Mouse (Mus musculus): ENCODE measurements around the gene Zfp709.
A peak's percentile ranks its signal among the peaks of the same experiment; 100 is the strongest.

Zfp709 gene

GRCm38 (mm10) chr8:71922567-71923401 lies 41.0 kb downstream of the Zfp709 start:
- DNase-seq (ENCODE audit: inconsistent age in 2 of 2, low spot score in 1 of 2) = peak; percentile 97 to 98

DNA sequence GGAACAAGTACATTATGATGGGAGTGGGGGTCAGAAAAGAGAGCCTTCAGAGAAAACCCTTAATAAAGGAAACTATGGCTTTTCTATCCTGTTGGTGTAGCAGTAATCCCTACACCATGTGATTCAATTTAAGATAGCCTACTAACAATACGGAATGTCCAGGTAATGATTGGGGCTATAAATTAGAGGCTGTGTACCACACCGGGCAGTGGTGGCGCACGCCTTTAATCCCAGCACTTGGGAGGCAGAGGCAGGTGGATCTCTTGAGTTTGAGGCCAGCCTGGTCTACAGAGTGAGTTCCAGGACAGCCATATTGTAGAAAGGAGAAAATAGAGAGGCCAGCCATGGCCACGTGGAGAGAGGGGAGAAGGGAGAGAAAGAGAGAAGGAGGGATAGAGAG lies 44.0 kb downstream of the Zfp709 start:
- DNase-seq (ENCODE audit: inconsistent age in 2 of 2, low spot score in 1 of 2) = no peak

GRCm38 (mm10) chr8:71926551-71926950 lies 44.7 kb downstream of the Zfp709 start:
- DNase-seq (ENCODE audit: inconsistent age in 2 of 2, low spot score in 1 of 2) = peak; percentile 20 to 64

DNA sequence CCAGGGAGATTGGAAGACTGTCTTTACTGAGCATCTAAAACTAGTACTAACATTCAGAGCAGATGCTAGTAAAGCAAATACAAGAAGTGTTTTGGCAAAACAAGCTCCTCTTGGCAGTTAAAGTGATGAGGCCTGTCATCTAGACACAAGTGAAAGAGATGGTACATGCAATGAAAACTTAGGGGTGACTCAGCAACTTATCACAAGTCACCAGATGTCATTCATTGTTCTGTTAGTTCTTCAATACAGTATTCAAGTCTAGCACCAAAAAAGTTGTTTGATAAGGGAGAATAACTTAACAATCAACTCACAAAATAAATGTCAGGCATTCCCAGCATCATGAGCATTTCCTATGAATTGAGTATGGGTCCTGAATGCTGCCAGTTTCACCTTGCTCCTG lies 46.0 kb downstream of the Zfp709 start:
- DNase-seq (ENCODE audit: inconsistent age in 2 of 2, low spot score in 1 of 2) = no peak

- peak in 1 of 2 experiments; percentile 57 for DNase-seq (ENCODE audit: inconsistent age in 2 of 2, low spot score in 1 of 2)
Measured at GRCm38 (mm10) chr8:71938037-71938436, 56.2 kb downstream of the Zfp709 start.

DNA sequence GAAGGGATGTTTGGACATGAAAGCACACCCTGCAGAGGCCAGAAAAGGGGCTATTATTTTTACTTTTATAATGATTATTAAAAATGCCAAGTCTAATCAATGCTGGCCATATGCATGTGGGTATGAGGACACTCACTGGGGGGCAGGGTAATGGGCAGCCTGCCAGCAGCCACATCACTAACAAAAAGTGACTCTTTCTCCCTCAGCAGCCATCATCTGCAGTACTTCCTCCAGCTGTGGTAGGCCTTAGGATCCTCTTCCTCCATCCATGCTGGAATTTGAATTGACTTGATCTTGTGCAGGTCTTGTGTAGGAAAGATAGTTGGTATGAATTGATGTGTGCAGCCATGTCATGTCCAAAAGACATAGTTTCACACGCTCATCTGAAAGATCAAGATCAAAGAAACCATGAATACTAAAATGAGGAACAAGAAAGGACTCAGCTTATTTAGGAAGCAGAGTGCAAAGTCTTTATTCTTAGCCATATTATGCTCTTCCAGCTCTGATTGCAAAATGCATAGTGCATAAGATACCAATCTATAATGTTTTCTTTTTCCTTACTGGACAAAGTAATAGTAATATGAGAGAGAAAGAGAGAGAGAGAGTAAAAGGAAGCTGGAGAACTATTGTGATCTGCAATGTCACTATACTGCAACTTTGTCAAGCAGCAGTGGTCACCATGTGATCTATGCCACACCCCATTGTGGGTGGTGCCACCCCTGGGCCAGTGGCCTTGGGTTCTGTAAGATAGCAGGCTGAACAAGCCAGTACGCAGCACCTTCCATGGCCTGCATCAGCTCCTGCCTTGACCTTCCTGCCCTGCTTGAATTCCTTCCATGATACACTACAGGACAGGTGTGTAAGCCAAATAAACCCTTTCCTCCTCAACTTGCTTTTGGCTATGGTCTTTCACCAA lies 58.7 kb downstream of the Zfp709 start:
- DNase-seq (ENCODE audit: inconsistent age in 2 of 2, low spot score in 1 of 2) = peak in 1 of 2 experiments; percentile 23

- no peak for DNase-seq (ENCODE audit: inconsistent age in 2 of 2, low spot score in 1 of 2)
Measured at GRCm38 (mm10) chr8:71941776-71942175, 60.0 kb downstream of the Zfp709 start.

All from adrenal gland, adult (tissue).